Mouse (Mus musculus) testis, adult 2 months (tissue): ENCODE results near the gene Nktr.

Source experiments
- CTCF ChIP-seq: fragments of 200-500 bp; IDR thresholded peaks from 2 replicates; pipeline ENCODE4 v1.5.1; 2012; ENCODE audit warnings: low read depth, mild to moderate bottlenecking, inconsistent platforms, low read length, moderate library complexity; ENCODE audit not compliant: control insufficient read depth, insufficient read depth, insufficient replicate concordance
- POLR2A ChIP-seq: fragments of 200-500 bp; IDR thresholded peaks from 2 replicates; pipeline ENCODE4 v1.6.1; 2012; ENCODE audit warnings: low read depth, mild to moderate bottlenecking, inconsistent platforms, low read length, moderate library complexity; ENCODE audit not compliant: control insufficient read depth

DNA sequence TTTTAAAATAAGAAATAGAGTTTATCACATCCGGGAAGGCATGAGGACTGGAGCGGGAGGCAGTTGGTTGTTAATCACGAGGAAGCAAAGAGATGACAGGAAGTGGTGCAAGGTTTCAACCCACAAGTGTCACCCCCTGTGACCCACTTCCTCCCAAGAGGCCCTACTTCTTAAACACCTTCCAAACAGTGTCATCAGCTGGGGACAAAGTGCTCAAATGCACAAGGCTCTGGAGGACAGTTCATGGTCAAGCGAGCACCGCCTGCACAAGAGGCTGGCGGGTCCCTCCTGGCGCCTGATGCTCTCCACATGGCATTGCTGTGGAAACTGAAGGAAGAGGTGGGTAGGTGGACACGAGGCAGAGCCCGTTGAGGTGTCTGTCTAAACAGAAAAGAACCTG lies 44.0 kb upstream of the Nktr start:
- TF ChIP-seq CTCF = no peak
- no peak for TF ChIP-seq POLR2A
